Mouse (Mus musculus): ENCODE data around the gene Speer2. TPM values are rescaled to one million over a fixed set of nuclear protein-coding genes. Genes with fewer than 3 reads are reported as not detected.

The Speer2 gene
- polyA plus RNA-seq (2012; rRNA removed) = not detected in 2 replicates

DNA sequence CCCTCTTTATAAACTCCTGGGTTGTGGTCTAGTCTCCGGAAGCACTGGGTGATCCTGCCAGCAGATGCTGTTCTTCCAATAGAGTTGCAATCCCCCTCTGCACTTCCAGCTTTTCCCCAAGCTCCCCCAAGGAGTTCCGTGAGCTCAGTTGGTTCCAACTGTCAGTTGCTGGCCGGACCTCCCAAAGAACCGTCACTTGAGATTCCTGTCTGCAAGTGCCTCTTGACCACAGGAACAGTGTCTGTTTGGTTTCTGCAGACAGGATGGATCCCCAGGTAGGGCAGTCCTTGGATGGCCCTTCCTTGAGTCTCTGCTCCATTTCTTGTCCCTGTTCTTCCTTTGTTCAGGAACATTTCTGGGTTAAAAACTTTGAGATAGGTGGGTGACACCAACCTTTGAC, at the start of gene Speer2:
TSS of gene Speer2 (minus strand) at position 101 of the 400 bp plus-strand sequence.
- DNase-seq (ENCODE audit: low spot score) = no peak

DNA sequence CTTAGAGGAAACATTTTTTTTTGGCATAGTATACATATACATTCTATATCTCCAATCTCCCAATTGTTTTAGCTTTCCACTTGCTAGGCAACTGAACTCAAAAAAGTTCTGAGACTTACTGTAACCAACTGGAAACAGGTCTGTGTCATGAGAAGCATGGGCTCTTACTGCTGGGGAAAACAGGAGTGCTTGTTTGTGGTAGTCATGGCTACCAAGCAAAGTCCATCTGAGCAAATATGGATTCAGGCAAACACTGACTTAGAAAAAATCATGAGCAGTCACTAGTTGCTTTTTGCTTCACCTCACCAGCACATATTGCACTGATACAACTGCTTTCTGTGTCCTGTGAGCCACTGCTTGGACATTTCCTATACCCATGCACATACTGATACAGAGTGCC, 40.8 kb upstream of the Speer2 start:
- DNase-seq (ENCODE audit: low spot score) = no peak

DNA sequence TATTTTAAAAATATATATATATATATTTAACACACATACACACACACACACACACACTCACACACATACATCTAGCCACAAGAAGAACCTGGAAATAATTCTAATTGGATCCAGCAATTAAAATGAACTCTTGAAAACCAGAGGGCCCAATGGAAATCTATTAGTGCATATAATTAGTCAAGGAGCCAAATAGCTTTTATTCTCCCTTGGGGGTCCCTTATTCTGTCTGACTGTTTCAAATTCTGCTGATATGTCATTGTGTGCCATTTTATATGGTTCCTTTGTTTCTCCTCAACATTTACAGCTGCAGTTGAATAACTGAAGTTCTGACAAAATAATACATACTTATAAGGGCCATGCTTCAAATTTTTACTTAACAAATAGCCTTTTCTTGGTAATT, 17.2 kb upstream of the Speer2 start:
- DNase-seq (ENCODE audit: low spot score) = no peak

DNA sequence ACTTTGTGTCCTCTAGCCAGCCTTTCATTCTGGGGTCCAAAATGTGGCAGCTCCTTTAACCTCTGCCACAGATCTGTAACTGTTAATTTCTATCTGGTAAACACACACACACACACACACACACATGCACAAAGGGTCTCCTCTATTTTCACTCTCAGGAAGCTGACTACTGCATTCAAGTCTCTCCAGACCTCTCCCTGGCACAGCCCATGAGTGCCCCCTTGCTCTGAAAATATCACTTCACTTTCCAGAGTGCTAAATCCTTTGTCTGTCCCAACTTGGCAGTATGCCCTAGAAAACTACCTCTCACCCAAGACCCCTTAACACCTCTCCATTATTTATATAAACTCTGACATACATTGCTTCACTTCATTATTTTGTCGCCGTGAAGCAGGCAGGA, 26.9 kb downstream of the Speer2 start:
- DNase-seq (ENCODE audit: low spot score) = no peak

DNA sequence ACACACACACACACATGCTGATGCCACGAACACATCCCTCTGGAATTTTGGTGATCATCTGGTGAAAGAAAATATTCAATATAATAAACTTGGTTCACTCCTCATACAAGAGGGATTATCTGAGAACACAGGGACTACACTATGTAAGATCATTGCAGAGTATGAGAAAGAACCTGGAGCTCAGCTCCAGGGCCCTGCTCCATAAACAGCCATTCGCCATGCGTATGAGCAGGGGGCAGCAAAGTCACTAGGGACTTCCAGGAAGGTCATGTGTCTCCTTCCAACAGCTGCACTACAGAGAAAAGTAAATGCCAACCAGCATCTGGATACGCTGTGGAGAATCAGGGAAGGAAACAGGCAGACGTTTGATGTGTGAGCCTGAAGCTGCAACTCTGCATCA, 49.9 kb downstream of the Speer2 start:
- DNase-seq (ENCODE audit: low spot score) = no peak

All from urinary bladder, adult 2 months (tissue).